Mouse (Mus musculus) liver, postnatal 0 days (tissue): ENCODE measurements around the gene Myh9.

ENCODE experiments used
- CTCF ChIP-seq: sonication (generic); IDR thresholded peaks from 2 replicates; pipeline ENCODE4 v1.5.1; 2016; ENCODE audit warnings: antibody characterized with exemption, low read depth
- EP300 ChIP-seq: IDR thresholded peaks from 2 replicates; pipeline ENCODE4 v1.6.1; 2016; ENCODE audit warnings: antibody characterized with exemption, low read depth, mild to moderate bottlenecking

DNA sequence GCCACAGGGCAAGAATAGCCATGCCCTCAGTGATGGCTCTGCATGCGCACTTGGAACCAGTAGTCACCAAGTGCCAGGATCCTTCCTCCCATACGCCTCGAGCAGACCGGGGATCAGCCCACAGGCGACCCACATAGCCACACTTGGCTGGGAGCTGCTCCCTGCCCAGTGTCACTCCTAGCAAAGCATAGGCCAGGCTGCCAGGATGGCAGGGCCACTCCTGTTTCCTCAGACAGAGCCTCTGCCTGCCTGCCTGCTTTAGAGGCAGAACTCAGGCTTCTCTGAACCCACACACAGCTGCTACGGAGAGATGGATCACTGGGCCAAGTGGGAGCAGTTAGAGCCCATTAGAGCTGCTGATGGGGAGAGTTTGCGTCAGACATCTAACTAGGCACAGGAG lies 48.4 kb downstream of the Myh9 start:
- TF ChIP-seq EP300 (no peak), CTCF (no peak)
